In genomic region chr9:56886113-56886512, GRCm38 (mm10) we compare ENCODE assay signal across 8 mouse cellular contexts. TPM values are rescaled to one million over a fixed set of nuclear protein-coding genes. Genes with fewer than 3 reads are reported as not detected.
DNase-seq lines count a peak whose midpoint lies in the region; ATAC-seq and TF ChIP-seq lines count a peak whose summit lies in the region.

No protein-coding gene starts in this region.

- H3K9ac ChIP-seq in forebrain, embryonic 11.5 days (ENCODE audit: low read length): no peak overlapping the region
- no peak overlapping the region for H3K9ac ChIP-seq in forebrain, embryonic 14.5 days (ENCODE audit: low read length)
- H3K9ac ChIP-seq in lung, embryonic 14.5 days: no peak overlapping the region

- peak; percentile 88 for TF ChIP-seq CTCF in lung, embryonic 14.5 days (IDR thresholded peaks at IDR 0.05; ENCODE audit: low read depth)
- TF ChIP-seq CTCF in brain, embryonic 14.5 days (IDR thresholded peaks at IDR 0.05; ENCODE audit: borderline replicate concordance, extremely low read depth, insufficient read depth, insufficient read length): peak; percentile 60; the same call in 1 of the 2 replicates

- no peaks in the 10 kb centered on the region for H3K27me3 ChIP-seq in forebrain, embryonic 11.5 days (ENCODE audit: control insufficient read depth, insufficient read depth, low read length)
- H3K27me3 ChIP-seq in forebrain, embryonic 14.5 days (replicated peaks; ENCODE audit: control insufficient read depth, insufficient read depth, low read length): no peaks in the 10 kb centered on the region
- H3K27me3 ChIP-seq in lung, embryonic 14.5 days (ENCODE audit: insufficient read depth, low read length): no peaks in the 10 kb centered on the region

- H3K9me3 ChIP-seq in forebrain, embryonic 11.5 days (ENCODE audit: control insufficient read depth, low read length): no peaks in the 10 kb centered on the region
- H3K9me3 ChIP-seq in forebrain, embryonic 14.5 days (replicated peaks; ENCODE audit: control insufficient read depth, low read length): no peaks in the 10 kb centered on the region
- H3K9me3 ChIP-seq in lung, embryonic 14.5 days (ENCODE audit: low read depth, low read length): no peaks in the 10 kb centered on the region

- 63% methylated on average over 13 of the region's 13 CpGs for WGBS in forebrain, embryonic 11.5 days
- WGBS in forebrain, embryonic 14.5 days: 59% methylated on average over 13 of the region's 13 CpGs
- WGBS in lung, embryonic 14.5 days: 45% methylated on average over 13 of the region's 13 CpGs

- H3K4me3 ChIP-seq in forebrain, embryonic 11.5 days (ENCODE audit: low read depth, low read length): no peak overlapping the region
- H3K4me3 ChIP-seq in forebrain, embryonic 14.5 days (ENCODE audit: low read depth, low read length): no peak overlapping the region
- no peak overlapping the region for H3K4me3 ChIP-seq in lung, embryonic 14.5 days (ENCODE audit: low read depth, low read length)

- peak; percentile 75 for DNase-seq in forebrain, embryonic 11.5 days (ENCODE audit: low spot score)
- no peak for DNase-seq in forebrain, embryonic 14.5 days (ENCODE audit: low spot score)
- peak; percentile 63 for DNase-seq in lung, embryonic 14.5 days
- no peak for DNase-seq in lung, postnatal 36 days
- DNase-seq in brain, embryonic 14.5 days (ENCODE audit: low read depth): no peak
- peak; percentile 64 for DNase-seq in retina, postnatal 1 day
- DNase-seq in left cerebral cortex, adult 8-10 months (ENCODE audit: low spot score in 2 of 2): no peak
- no peak for DNase-seq in ovary, postnatal 14 days (ENCODE audit: low spot score)

- no peak for TF ChIP-seq POLR2A in brain, embryonic 14.5 days (IDR thresholded peaks at IDR 0.05; ENCODE audit: borderline replicate concordance, extremely low read depth, insufficient read depth, insufficient read length, poor library complexity, severe bottlenecking)

- H3K27ac ChIP-seq in forebrain, embryonic 11.5 days (ENCODE audit: low read depth, low read length): no peak overlapping the region
- no peak overlapping the region for H3K27ac ChIP-seq in forebrain, embryonic 14.5 days (ENCODE audit: low read depth, low read length)
- no peak overlapping the region for H3K27ac ChIP-seq in lung, embryonic 14.5 days (ENCODE audit: low read depth)

- no peak overlapping the region for H3K4me2 ChIP-seq in forebrain, embryonic 11.5 days (ENCODE audit: low read depth, low read length, severe bottlenecking)
- H3K4me2 ChIP-seq in forebrain, embryonic 14.5 days (ENCODE audit: low read length): no peak overlapping the region
- H3K4me2 ChIP-seq in lung, embryonic 14.5 days: no peak overlapping the region

- no peaks in the 10 kb centered on the region for H3K36me3 ChIP-seq in forebrain, embryonic 11.5 days (ENCODE audit: control insufficient read depth, insufficient read depth, low read length)
- H3K36me3 ChIP-seq in forebrain, embryonic 14.5 days (ENCODE audit: control insufficient read depth, insufficient read depth, low read length): no peaks in the 10 kb centered on the region
- H3K36me3 ChIP-seq in lung, embryonic 14.5 days (ENCODE audit: insufficient read depth): peaks cover 30% of the 10 kb centered on the region; the same call in 1 of the 2 replicates

- no peak for ATAC-seq in forebrain, embryonic 11.5 days (replicated peaks; ENCODE audit: low FRiP score)
- ATAC-seq in forebrain, embryonic 14.5 days: no peak
- no peak for ATAC-seq in lung, embryonic 14.5 days (ENCODE audit: insufficient read depth)

- no peaks in the 10 kb centered on the region for H3K4me1 ChIP-seq in forebrain, embryonic 11.5 days (replicated peaks; ENCODE audit: control insufficient read depth, insufficient read depth, low read length)
- no peaks in the 10 kb centered on the region for H3K4me1 ChIP-seq in forebrain, embryonic 14.5 days (ENCODE audit: control insufficient read depth, insufficient read depth, low read length)
- peaks cover 9% of the 10 kb centered on the region; the same call in 1 of the 2 replicates for H3K4me1 ChIP-seq in lung, embryonic 14.5 days (ENCODE audit: insufficient read depth)

RNA-seq across cellular contexts. Expression of gene Cspg4, which starts 21.3 kb away (rescaled TPM):
- 1.4 and 2.0 TPM in 2 replicates for polyA plus RNA-seq in forebrain, embryonic 11.5 days (2014; fragmentation: Nextera tagmentation; extraction: Ambion mirVana)
- 3.0 and 4.8 TPM in 2 replicates for polyA plus RNA-seq in forebrain, embryonic 14.5 days (2014; fragmentation: Nextera tagmentation; extraction: Ambion mirVana)
- 12.3 and 13.9 TPM in 2 replicates for polyA plus RNA-seq in lung, embryonic 14.5 days (2014; fragmentation: Nextera tagmentation; extraction: Ambion mirVana)
- polyA plus RNA-seq in brain, embryonic 14.5 days (2012; rRNA removed): 4.4 and 8.2 TPM in 2 replicates
- 10 to 100 TPM; 14.2 to 17.9 (median 15.9) TPM for total RNA-seq in left cerebral cortex, adult 8-10 months (2022)

RNA-seq across cellular contexts. Expression of gene Odf3l1, which starts 21.6 kb away (rescaled TPM):
- not detected in 2 replicates for polyA plus RNA-seq in forebrain, embryonic 11.5 days (2014; fragmentation: Nextera tagmentation; extraction: Ambion mirVana)
- polyA plus RNA-seq in forebrain, embryonic 14.5 days (2014; fragmentation: Nextera tagmentation; extraction: Ambion mirVana): not detected in 2 replicates
- 0.23 and 1.1 TPM in 2 replicates for polyA plus RNA-seq in lung, embryonic 14.5 days (2014; fragmentation: Nextera tagmentation; extraction: Ambion mirVana)
- polyA plus RNA-seq in brain, embryonic 14.5 days (2012; rRNA removed): 0.14 and 0.18 TPM in 2 replicates
- total RNA-seq in left cerebral cortex, adult 8-10 months (2022): under 1 TPM in 2 of 4 experiments, not detected in 2; 0.30 to 0.37 TPM

RNA-seq across cellular contexts. Expression of gene Snx33, which starts 42.1 kb away (rescaled TPM):
- 5.8 and 6.0 TPM in 2 replicates for polyA plus RNA-seq in forebrain, embryonic 11.5 days (2014; fragmentation: Nextera tagmentation; extraction: Ambion mirVana)
- polyA plus RNA-seq in forebrain, embryonic 14.5 days (2014; fragmentation: Nextera tagmentation; extraction: Ambion mirVana): 1.7 and 1.9 TPM in 2 replicates
- polyA plus RNA-seq in lung, embryonic 14.5 days (2014; fragmentation: Nextera tagmentation; extraction: Ambion mirVana): 7.8 and 9.5 TPM in 2 replicates
- polyA plus RNA-seq in brain, embryonic 14.5 days (2012; rRNA removed): 3.0 and 4.0 TPM in 2 replicates
- total RNA-seq in left cerebral cortex, adult 8-10 months (2022): 10 to 100 TPM in 1 of 4 experiments, 1 to 10 TPM in 3; 7.9 to 10.5 (median 8.9) TPM

RNA-seq across cellular contexts. Expression of gene Imp3, which starts 51.2 kb away (rescaled TPM):
- 63.6 and 65.4 TPM in 2 replicates for polyA plus RNA-seq in forebrain, embryonic 11.5 days (2014; fragmentation: Nextera tagmentation; extraction: Ambion mirVana)
- 91.1 and 100 TPM in 2 replicates for polyA plus RNA-seq in forebrain, embryonic 14.5 days (2014; fragmentation: Nextera tagmentation; extraction: Ambion mirVana)
- polyA plus RNA-seq in lung, embryonic 14.5 days (2014; fragmentation: Nextera tagmentation; extraction: Ambion mirVana): 69.6 and 75.1 TPM in 2 replicates
- polyA plus RNA-seq in brain, embryonic 14.5 days (2012; rRNA removed): 134 and 190 TPM in 2 replicates
- total RNA-seq in left cerebral cortex, adult 8-10 months (2022): 10 to 100 TPM; 50.3 to 56.8 (median 51.5) TPM

Comparison
In these comparisons a context has a peak if more than half of its experiments do, and no peak if none do; other contexts are left out.
1. DNase-seq: peak in forebrain, embryonic 11.5 days (single experiment), lung, embryonic 14.5 days (single experiment) and retina, postnatal 1 day (single experiment); none in forebrain, embryonic 14.5 days (single experiment), lung, postnatal 36 days (single experiment), brain, embryonic 14.5 days (single experiment), left cerebral cortex, adult 8-10 months (0 of 2) and ovary, postnatal 14 days (single experiment).